Comparison of ENCODE assay signal across 17 mouse cellular contexts in genomic region chr3:83112869-83113268, GRCm38 (mm10). TPM values are rescaled to one million over a fixed set of nuclear protein-coding genes. Genes with fewer than 3 reads are reported as not detected.
DNase-seq lines count a peak whose midpoint lies in the region; ATAC-seq lines count a peak whose summit lies in the region.
"Had no signal": no experiment of that assay in that cellular context is flagged by ENCODE, and none has a peak within 500 bp of the region (broad histone marks: within the 10 kb centered on the region; RNA-seq: fewer than 3 reads in every experiment).

No protein-coding gene starts in this region.

- H3K4me2 ChIP-seq in limb, embryonic 13.5 days (replicated peaks): peak overlapping the region; percentile 7
- H3K4me2 ChIP-seq in liver, embryonic 11.5 days: no peak overlapping the region
- H3K4me2 ChIP-seq: embryonic facial prominence, embryonic 13.5 days; midbrain, embryonic 13.5 days had no signal

- H3K9me3 ChIP-seq in hindbrain, embryonic 10.5 days: no peaks in the 10 kb centered on the region
- no peaks in the 10 kb centered on the region for H3K9me3 ChIP-seq in limb, embryonic 13.5 days
- no peaks in the 10 kb centered on the region for H3K9me3 ChIP-seq in liver, embryonic 11.5 days (ENCODE audit: control insufficient read depth, low read length)
- H3K9me3 ChIP-seq: embryonic facial prominence, embryonic 13.5 days; midbrain, embryonic 13.5 days had no signal

- H3K4me1 ChIP-seq in hindbrain, embryonic 10.5 days (replicated peaks): peaks cover 34% of the 10 kb centered on the region
- peaks cover 33% of the 10 kb centered on the region for H3K4me1 ChIP-seq in limb, embryonic 13.5 days
- no peaks in the 10 kb centered on the region for H3K4me1 ChIP-seq in liver, embryonic 11.5 days (replicated peaks; ENCODE audit: control insufficient read depth, insufficient read depth, low read length)

- peak; percentile 58 for DNase-seq in heart, adult 11 months
- no peak for DNase-seq in heart, postnatal 14 days
- peak; percentile 28 for DNase-seq in hindbrain, embryonic 10.5 days (ENCODE audit: low spot score)
- DNase-seq in retina, embryonic 14.5 days (ENCODE audit: low spot score): peak; percentile 30
- no peak for DNase-seq in right cerebral cortex, adult 2 months (ENCODE audit: low spot score in 2 of 2)
- DNase-seq in liver, embryonic 11.5 days (ENCODE audit: low spot score): no peak
- DNase-seq: adrenal gland, adult 2 months; cerebellum, adult 9-11 months; heart, adult 18-20 months; kidney, adult 11 months; kidney, postnatal 4 days; lung, postnatal 10 days; right cerebral cortex, postnatal 14 days had no signal

- intact Hi-C loops in heart, postnatal 14 days (cut with DNase I): no loop called here

- H3K27ac ChIP-seq in hindbrain, embryonic 10.5 days: peak overlapping the region; percentile 62; the same call in 1 of the 2 replicates
- no peak overlapping the region for H3K27ac ChIP-seq in limb, embryonic 13.5 days
- no peak overlapping the region for H3K27ac ChIP-seq in liver, embryonic 11.5 days (ENCODE audit: low read depth, low read length)
- H3K27ac ChIP-seq: embryonic facial prominence, embryonic 13.5 days; midbrain, embryonic 13.5 days had no signal

- no peak for ATAC-seq in limb, embryonic 13.5 days (ENCODE audit: low FRiP score, low read depth)
- ATAC-seq in liver, embryonic 11.5 days (replicated peaks; ENCODE audit: low FRiP score): no peak
- ATAC-seq: midbrain, embryonic 13.5 days had no signal

- 0 out of 2 replicates have a peak, but pooled peaks cover 4% of the 10 kb centered on the region for H3K27me3 ChIP-seq in hindbrain, embryonic 10.5 days (ENCODE audit: insufficient read depth, poor library complexity, severe bottlenecking)
- peaks cover 21% of the 10 kb centered on the region for H3K27me3 ChIP-seq in limb, embryonic 13.5 days
- no peaks in the 10 kb centered on the region for H3K27me3 ChIP-seq in liver, embryonic 11.5 days (replicated peaks; ENCODE audit: control insufficient read depth, insufficient read depth, low read length)
- H3K27me3 ChIP-seq: midbrain, embryonic 13.5 days had no signal

- no peaks in the 10 kb centered on the region for H3K36me3 ChIP-seq in hindbrain, embryonic 10.5 days
- no peaks in the 10 kb centered on the region for H3K36me3 ChIP-seq in limb, embryonic 13.5 days
- H3K36me3 ChIP-seq in liver, embryonic 11.5 days (ENCODE audit: control insufficient read depth, insufficient read depth, low read length): no peaks in the 10 kb centered on the region
- H3K36me3 ChIP-seq: embryonic facial prominence, embryonic 13.5 days; midbrain, embryonic 13.5 days had no signal

- no peak overlapping the region for H3K4me3 ChIP-seq in hindbrain, embryonic 10.5 days
- no peak overlapping the region for H3K4me3 ChIP-seq in limb, embryonic 13.5 days
- no peak overlapping the region for H3K4me3 ChIP-seq in liver, embryonic 11.5 days (ENCODE audit: low read depth, low read length)
- H3K4me3 ChIP-seq: embryonic facial prominence, embryonic 13.5 days; midbrain, embryonic 13.5 days had no signal

- WGBS in hindbrain, embryonic 10.5 days: 16% methylated on average over 3 of the region's 3 CpGs
- 22% methylated on average over 3 of the region's 3 CpGs for WGBS in limb, embryonic 13.5 days
- WGBS in liver, embryonic 11.5 days: 28% methylated on average over 3 of the region's 3 CpGs

- no peak overlapping the region for H3K9ac ChIP-seq in limb, embryonic 13.5 days
- no peak overlapping the region for H3K9ac ChIP-seq in liver, embryonic 11.5 days (ENCODE audit: low read depth, low read length)
- H3K9ac ChIP-seq: embryonic facial prominence, embryonic 13.5 days; midbrain, embryonic 13.5 days had no signal

RNA-seq across cellular contexts. Expression of gene Dchs2, which starts 14.9 kb away (rescaled TPM):
- total RNA-seq in heart, postnatal 14 days (2021): 1 to 10 TPM; 1.0 to 1.3 TPM
- polyA plus RNA-seq in hindbrain, embryonic 10.5 days (2016; fragmentation: Nextera tagmentation; extraction: Ambion mirVana): 0.42 and 0.59 TPM in 2 replicates
- 0.72 and 0.84 TPM in 2 replicates for polyA plus RNA-seq in limb, embryonic 13.5 days (2015; fragmentation: Nextera tagmentation; extraction: Ambion mirVana)
- 0.04 and 0.13 TPM in 2 replicates for polyA plus RNA-seq in liver, embryonic 11.5 days (2014; fragmentation: Nextera tagmentation; extraction: Ambion mirVana)
- total RNA-seq: neutrophil, adult 5-6 weeks had no signal

RNA-seq across cellular contexts. Expression of gene Plrg1, which starts 57.5 kb away (rescaled TPM):
- total RNA-seq in heart, postnatal 14 days (2021): 10 to 100 TPM; 26.4 to 31.5 TPM
- polyA plus RNA-seq in hindbrain, embryonic 10.5 days (2016; fragmentation: Nextera tagmentation; extraction: Ambion mirVana): 138 and 139 TPM in 2 replicates
- polyA plus RNA-seq in limb, embryonic 13.5 days (2015; fragmentation: Nextera tagmentation; extraction: Ambion mirVana): 115 TPM in 2 replicates
- polyA plus RNA-seq in liver, embryonic 11.5 days (2014; fragmentation: Nextera tagmentation; extraction: Ambion mirVana): 92.7 and 103 TPM in 2 replicates

Comparison
In these comparisons a context has a peak if more than half of its experiments do, and no peak if none do; other contexts are left out.
1. DNase-seq: peak in heart, adult 11 months (single experiment), hindbrain, embryonic 10.5 days (single experiment) and retina, embryonic 14.5 days (single experiment); none in heart, postnatal 14 days (0 of 2), right cerebral cortex, adult 2 months (0 of 2) and liver, embryonic 11.5 days (single experiment).